Mouse (Mus musculus): ENCODE measurements at regions not wholly inside any gene's neighbourhood (a gene's known extent, or its start where the extent isn't known, plus 50 kb on each side); places are given as distances from the start of the nearest gene placed in this dataset.

DNA sequence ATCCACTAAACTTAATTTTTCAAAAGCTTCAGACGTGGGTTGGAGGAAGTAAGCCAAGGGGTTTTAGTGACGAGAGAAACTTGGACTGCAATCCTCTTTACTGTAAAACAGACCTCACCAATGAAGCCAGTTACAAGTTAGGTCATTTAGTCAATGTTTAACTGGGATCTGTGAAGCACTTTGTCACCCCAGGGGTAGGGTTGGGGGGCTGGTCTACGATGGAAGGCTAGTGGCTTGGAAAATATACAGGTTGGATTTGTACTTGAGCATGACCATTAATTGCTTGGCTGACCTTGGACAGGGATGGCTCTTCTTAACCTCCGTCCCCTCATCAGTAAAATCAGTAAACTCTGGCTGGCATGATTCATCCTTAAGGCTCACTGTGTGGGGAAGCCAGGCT lies 142.2 kb downstream of the Pax1 start:
- H3K36me3 ChIP-seq (ENCODE audit: control insufficient read depth, insufficient read depth, low read length) = no peaks in the 10 kb centered on the region
- 84% methylated on average over 4 of the region's 4 CpGs for WGBS
- H3K9ac ChIP-seq (replicated peaks; ENCODE audit: low read length) = no peak overlapping the region
- ATAC-seq (ENCODE audit: low FRiP score, low TSS enrichment) (no peak), DNase-seq (no peak)
- no peaks in the 10 kb centered on the region for H3K4me1 ChIP-seq (ENCODE audit: control insufficient read depth, insufficient read depth, low read length)
- no peaks in the 10 kb centered on the region for H3K27me3 ChIP-seq (ENCODE audit: control insufficient read depth, insufficient read depth, low read length)
- H3K4me3 ChIP-seq (replicated peaks; ENCODE audit: low read depth, low read length) = no peak overlapping the region
- no peak overlapping the region for H3K4me2 ChIP-seq (ENCODE audit: low read length)
- no peak overlapping the region for H3K27ac ChIP-seq (replicated peaks; ENCODE audit: low read depth, low read length)
- H3K9me3 ChIP-seq (ENCODE audit: control insufficient read depth, low read length) = no peaks in the 10 kb centered on the region

DNA sequence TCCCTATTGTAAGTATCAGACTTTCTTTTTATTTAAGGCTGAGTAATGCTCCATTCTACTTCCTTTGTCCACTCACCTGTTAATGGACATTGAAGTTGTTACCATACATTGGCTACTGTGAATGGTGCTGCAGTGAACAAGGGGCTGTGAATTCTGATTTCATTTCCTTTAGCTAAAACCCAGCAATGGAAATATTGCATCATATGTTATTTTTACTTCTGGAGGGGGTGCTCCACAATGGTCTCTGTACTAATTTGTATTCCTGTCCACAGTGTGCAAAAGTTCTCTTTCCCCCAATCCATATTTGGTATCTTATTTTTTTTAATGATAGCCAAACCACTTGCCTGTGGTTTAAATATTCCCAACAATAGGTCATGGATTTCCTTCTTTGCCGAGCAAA lies 137.0 kb downstream of the Pax1 start:
- Histone ChIP-seq H3K9ac (replicated peaks; ENCODE audit: low read length) (no peak overlapping the region), H3K4me3 (replicated peaks; ENCODE audit: low read depth, low read length) (no peak overlapping the region), H3K4me2 (ENCODE audit: low read length) (no peak overlapping the region), H3K4me1 (ENCODE audit: control insufficient read depth, insufficient read depth, low read length) (no peaks in the 10 kb centered on the region), H3K9me3 (ENCODE audit: control insufficient read depth, low read length) (no peaks in the 10 kb centered on the region), H3K36me3 (ENCODE audit: control insufficient read depth, insufficient read depth, low read length) (no peaks in the 10 kb centered on the region), H3K27ac (replicated peaks; ENCODE audit: low read depth, low read length) (no peak overlapping the region), H3K27me3 (ENCODE audit: control insufficient read depth, insufficient read depth, low read length) (no peaks in the 10 kb centered on the region)
- 76% methylated on average over 1 of the region's 1 CpGs for WGBS
- ATAC-seq (ENCODE audit: low FRiP score, low TSS enrichment) (no peak), DNase-seq (no peak)

DNA sequence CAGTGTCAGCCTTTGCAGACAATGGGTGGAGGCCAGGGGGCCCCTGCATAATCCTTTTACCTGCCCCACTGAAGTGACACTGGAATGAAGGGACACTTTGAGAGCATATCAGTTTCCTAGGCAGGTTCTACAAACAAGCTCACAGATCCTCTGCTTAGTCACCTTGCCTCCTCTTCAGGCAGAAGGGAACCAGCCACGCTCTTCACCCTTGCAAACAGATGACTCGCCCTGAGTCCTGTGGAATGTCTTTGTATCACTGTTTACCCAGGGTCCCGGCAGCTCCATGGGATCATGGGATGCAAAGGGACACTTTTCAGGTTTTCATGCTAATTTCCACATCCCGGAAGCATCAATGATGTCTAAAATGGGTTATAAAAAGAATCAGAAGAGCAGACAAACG lies 94.2 kb downstream of the Pax1 start:
- H3K9me3 ChIP-seq (ENCODE audit: control insufficient read depth, low read length) = no peaks in the 10 kb centered on the region
- no peak overlapping the region for H3K4me3 ChIP-seq (replicated peaks; ENCODE audit: low read depth, low read length)
- no peak overlapping the region for H3K27ac ChIP-seq (replicated peaks; ENCODE audit: low read depth, low read length)
- peaks cover 9% of the 10 kb centered on the region; the same call in 1 of the 2 replicates for H3K4me1 ChIP-seq (ENCODE audit: control insufficient read depth, insufficient read depth, low read length)
- no peak for ATAC-seq (ENCODE audit: low FRiP score, low TSS enrichment)
- no peak overlapping the region for H3K4me2 ChIP-seq (ENCODE audit: low read length)
- H3K27me3 ChIP-seq (ENCODE audit: control insufficient read depth, insufficient read depth, low read length) = no peaks in the 10 kb centered on the region
- H3K36me3 ChIP-seq (ENCODE audit: control insufficient read depth, insufficient read depth, low read length) = no peaks in the 10 kb centered on the region
- H3K9ac ChIP-seq (replicated peaks; ENCODE audit: low read length) = no peak overlapping the region
- DNase-seq = no peak
- WGBS = 55% methylated on average over 5 of the region's 5 CpGs

DNA sequence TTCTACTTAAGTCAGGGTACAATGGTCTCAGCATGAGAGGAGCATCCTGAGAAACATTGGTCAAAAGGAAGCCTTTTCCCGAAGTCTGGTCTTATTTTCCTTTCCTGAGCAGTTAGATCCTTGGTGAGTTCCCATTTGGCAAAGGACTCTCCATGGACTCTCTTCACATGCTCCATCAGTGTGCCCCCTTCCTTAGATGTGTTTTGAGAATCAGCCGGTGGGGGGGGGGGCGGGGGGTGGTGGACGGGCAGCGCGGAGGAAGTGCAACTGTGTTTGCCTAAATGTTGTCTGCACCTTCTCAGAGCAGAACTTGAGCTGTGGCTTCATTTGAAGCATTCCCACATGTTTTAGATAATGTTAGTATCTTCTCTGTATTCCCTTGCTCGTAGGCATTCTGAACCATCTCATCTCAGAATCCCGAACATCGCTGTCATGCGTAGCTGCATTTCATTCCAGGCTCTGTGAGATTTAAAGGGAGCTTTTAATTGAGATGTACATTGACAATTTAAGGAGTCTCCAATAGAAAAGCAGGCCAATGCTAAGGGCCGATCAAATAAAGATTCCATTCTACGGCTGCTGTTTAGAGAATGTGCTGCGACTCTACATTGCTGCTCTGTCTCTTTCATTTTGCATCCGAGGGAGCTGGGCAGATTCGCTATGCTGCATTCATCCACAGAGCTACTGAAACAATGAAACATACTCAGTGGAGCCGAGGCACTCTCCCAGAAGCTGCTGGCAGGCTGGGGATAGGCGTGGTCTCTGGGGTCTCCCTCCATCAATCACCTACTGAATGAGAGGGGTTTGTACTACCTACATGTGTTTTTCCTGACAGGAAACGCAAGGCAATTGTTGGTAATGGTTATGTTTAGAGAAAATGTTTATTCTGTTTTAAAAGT lies 92.9 kb downstream of the Pax1 start:
- ATAC-seq (ENCODE audit: low FRiP score, low TSS enrichment) (peak; percentile 77), DNase-seq (peak; percentile 74)
- Histone ChIP-seq H3K4me1 (ENCODE audit: control insufficient read depth, insufficient read depth, low read length) (peaks cover 9% of the 10 kb centered on the region; the same call in 1 of the 2 replicates), H3K27ac (replicated peaks; ENCODE audit: low read depth, low read length) (peak overlapping the region; percentile 27; the same call in 1 of the 2 replicates), H3K4me3 (replicated peaks; ENCODE audit: low read depth, low read length) (peak overlapping the region; percentile 34), H3K4me2 (ENCODE audit: low read length) (peak overlapping the region; percentile 52), H3K27me3 (ENCODE audit: control insufficient read depth, insufficient read depth, low read length) (no peaks in the 10 kb centered on the region), H3K9ac (replicated peaks; ENCODE audit: low read length) (peak overlapping the region; percentile 34; the same call in 1 of the 2 replicates), H3K36me3 (ENCODE audit: control insufficient read depth, insufficient read depth, low read length) (no peaks in the 10 kb centered on the region), H3K9me3 (ENCODE audit: control insufficient read depth, low read length) (no peaks in the 10 kb centered on the region)
- WGBS = 15% methylated on average over 18 of the region's 18 CpGs
